Mouse (Mus musculus) T-helper 1 cell (primary cell): ENCODE results near the gene Pla2g1b.

Source experiments
- in situ Hi-C: fragments of 300-600 bp; cut with MboI, MseI; formaldehyde crosslinking; loops from one replicate; pipeline ENCODE4 v1.15.1; 2025; ENCODE audit warnings: high pct_unique_total_duplicates

Gene Pla2g1b

DNA sequence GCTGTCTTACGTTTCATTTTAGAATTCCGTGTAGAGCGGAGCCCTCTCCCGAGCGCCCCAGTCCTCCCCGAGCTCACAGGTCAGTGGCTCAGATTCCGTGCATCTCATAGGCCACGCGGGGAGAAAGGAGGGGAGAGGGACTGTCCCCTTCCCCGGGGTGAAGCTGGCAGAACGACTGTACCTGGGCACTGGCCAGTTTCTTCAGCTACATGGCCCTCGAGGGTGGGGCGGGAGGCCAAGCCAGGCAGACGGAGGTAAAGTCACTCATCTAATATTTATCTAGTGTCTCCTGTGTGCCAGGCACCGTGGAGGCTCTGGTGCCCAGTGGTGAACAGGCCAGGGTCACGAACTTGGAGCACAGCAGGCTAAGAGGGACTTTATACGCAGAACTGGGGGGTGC, 19.0 kb upstream of the Pla2g1b start:
- in situ Hi-C loops = loop anchor here (5.0 kb wide), 1 partner anchor 80 kb away; no protein-coding TSS in a partner anchor

DNA sequence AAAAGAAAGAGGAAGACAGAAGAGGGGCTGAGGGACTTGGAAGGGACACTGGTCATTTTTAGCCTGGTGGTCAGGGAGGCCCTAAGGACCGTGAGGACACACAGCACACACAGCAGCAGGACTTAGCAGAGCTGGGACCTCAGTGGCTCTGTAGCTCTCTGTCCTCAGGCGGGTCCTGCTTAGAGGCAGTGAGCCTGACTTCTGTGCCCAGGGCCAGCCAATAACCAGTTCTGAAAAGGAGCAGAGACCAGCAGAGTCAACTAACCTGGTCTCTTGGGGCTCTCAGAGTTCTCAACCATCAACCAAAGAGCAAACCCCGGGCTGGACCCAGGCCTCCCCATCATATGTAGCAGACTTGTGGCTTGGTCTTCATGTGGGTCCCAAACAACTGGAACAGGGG, 16.8 kb upstream of the Pla2g1b start:
- in situ Hi-C loops = loop anchor here (5.0 kb wide), 1 partner anchor 82 kb away; no protein-coding TSS in a partner anchor

DNA sequence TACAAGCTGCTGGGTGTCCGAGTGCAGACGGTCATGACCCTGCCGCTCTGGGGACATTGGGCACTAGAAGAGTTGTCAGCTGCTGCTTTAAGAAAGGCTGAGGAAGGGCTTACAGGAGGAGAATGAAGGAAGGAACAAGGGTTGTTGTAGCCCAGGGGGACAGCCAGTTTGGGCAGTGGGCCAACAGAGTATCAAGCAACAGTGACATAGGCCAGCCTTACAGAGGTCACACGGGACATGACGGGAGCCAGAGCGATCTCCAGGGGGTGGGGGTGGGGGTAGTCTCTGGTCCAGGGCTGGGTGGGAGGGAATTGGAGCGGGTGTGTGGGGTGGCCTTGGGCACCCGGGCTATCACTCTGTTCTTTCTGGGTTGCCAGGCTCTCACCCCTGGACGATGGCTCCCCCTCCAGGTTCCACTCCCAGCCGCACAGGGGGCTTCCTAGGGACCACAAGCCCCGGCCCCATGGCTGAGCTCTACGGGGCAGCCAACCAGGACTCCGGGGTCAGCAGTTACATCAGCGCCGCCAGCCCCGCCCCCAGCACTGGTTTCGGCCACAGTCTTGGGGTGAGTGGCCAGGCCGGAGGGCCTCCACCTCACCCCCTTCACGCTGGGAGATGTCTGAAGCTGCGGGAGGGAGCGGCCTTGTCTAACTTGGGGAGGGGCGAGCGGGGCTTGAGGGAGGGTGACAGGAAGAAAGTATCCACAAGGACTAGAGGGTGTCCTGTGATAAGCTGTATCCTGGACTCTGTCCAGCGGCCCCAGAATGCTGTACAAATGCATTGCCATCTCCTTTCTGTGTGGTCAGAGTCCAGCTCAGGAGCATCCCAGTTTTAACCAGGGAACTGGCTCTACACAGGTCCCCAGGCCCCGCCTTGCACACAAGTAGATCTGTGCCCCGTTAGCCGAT, 15.4 kb upstream of the Pla2g1b start:
- in situ Hi-C loops = no loop called here

DNA sequence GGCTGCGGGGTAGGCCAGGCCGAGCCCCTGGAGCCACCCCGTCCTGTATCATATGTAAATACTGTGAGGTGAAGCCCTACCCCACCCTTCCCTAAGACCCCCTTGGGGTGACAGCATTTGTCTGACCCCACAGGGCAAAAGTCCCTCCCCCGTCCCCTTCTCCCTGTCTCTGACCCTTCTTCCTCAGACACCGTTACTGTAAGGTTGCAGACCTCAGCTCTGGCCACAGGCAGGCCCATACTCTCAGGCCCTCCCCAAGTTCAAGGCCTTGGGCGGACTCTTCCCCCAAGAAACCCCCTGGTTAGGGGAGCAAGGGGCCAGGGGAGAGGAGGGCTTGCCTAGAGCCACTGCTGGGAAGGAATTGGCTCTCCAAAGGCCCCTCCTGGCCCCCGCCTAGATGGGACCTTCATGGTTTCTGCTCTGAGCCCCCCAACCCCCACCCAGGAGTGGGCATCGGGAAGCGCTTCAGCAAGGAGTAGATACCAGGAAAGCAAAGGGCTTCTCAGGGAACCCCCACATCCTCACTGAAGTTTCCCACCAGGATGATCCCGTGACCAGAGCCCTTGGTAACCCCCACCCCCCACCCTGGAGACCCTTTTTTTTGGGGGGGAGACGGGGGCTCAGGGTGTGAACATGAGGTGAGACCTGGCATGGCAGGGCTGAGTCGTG, 11.5 kb upstream of the Pla2g1b start:
- in situ Hi-C loops = no loop called here

DNA sequence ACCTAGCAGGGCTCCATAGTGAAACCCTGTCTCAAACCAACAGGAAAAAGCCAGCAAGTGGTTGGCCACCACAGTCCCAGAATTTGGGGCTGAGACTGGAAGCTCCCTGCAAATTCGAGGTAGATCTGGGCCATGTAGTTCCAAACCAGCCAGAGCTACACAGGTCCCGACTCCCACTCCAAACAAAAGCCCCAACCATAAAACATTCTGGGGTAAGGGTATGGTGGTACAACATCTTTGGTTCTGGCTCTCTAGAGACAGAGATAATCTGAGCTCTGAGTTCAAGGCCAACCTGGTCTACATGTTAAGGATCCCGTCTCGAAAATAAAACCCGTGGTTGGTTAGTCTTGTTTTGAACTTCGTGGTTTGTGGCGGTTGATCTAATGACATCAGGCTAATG, 10.2 kb upstream of the Pla2g1b start:
- in situ Hi-C loops = no loop called here

DNA sequence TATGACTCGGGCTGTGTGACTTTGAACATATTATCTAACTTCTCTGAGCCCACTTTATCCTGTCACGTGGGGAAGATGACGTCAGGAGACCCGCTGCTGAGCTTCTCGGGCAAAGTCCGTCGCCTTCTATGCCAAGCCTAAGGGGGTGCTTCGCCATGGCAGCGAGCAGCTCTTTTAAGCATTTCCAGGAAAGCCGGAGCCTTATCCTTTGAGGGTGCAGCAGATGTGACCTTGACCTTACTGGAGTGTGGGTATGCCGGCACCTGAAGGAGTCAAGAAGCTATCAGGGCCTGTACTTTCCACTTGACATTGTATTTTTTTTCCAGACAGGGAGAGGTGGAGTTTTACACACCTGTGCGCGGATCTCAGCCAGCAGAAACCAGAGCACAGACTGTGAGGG, 7.1 kb upstream of the Pla2g1b start:
- in situ Hi-C loops = no loop called here

DNA sequence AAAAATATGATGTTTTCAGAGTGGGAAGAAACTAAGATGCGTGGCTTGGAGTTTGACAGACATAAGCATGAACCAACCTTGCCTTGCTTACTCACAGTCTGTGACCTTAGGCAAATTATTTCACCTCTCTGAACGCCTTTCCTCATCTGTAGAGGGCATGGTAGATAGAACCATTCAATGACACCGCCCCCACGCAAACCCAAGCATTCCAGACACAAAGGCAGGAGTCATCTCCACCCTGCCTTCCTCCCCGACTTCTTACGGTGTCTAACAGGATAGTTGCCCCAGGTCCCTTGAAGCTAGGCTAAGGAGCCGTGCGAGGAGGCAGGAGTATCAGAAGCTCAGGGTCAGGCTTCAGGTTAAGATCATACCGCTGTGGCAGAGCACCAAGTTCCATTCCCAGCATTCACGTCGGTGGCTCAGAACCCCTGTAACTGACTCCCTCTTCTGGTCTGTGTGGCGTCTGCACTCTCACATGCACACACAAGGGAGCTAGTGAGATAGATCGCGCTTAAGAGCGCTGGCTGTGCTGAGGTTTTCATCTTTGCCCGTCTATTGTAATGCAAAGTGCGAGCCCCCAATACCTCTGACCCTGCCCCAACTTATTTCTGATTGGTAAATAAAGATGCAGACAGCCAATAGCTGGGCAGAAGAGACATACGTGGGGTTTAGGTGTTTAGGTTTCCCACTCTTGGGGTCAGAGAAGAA, 1.5 kb upstream of the Pla2g1b start:
- in situ Hi-C loops = no loop called here

DNA sequence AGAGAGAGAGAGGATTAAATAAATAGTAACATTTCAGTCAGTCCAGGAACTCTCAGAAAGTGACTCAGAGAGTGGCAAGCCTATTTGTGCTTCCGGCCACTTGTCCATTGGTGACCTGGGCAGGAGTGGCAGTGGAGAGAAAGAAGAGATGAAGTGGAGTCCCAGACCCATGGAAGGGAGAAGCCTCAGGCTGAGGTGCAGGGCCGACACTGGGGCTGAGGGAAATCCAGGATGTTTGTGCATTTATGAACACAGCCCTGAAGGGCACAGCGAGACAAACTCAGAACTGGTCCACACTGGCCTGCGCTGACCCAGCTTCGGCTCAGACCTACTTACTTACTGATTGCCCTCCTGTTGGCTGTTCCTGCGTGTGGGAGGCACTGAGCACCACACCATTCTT, 3.7 kb downstream of the Pla2g1b start:
- in situ Hi-C loops = no loop called here

DNA sequence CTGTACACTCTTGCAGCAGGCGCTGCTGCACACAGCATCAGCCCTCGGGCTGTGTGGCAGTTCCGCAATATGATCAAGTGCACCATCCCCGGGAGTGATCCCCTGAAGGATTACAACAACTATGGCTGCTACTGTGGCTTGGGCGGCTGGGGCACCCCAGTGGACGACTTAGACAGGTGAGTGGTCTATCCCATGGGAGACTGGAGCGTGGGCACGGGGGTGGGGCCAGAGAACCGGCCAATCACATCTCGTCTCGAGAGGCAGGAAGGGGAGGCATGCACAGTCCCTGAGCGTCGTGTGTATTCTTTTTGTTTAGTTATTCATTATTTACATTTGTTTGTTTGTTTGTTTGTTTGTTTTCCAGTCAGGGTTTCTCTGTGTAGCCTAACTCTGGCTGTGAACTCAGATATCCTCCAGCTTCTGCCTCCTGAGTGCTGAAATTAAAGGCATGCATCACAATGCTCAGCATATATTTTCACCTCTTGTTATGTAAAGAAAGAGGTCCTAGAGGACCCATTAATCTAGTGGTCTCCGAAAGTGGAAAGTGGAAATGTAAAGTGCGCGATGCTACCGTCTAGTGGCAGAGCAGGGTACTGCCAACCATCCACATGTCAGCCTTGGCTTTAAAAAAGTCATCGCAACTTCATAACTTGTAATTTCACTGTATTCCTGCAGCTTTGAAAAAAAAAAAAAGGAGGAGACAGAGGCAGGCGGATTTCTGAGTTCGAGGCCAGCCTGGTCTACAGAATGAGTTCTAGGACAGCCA, 4.9 kb downstream of the Pla2g1b start:
- in situ Hi-C loops = no loop called here

DNA sequence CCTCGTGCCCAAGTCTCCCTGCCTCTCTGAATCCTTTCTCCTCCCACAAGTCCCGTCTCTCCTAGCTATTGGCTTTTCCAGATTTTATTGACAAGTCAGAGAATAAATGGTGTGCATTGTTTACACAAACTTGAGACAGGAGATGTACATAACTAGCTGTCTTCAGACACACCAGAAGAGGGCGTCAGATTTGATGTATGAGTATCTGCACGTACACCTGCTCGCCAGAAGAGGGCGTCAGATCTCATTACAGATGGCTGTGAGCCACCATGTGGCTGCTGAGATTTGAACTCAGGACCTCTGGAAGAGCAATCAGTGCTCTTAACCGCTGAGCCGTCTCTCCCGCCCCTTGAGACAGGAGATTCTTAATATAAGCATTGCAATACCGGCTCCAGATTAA, 7.1 kb downstream of the Pla2g1b start:
- in situ Hi-C loops = no loop called here

DNA sequence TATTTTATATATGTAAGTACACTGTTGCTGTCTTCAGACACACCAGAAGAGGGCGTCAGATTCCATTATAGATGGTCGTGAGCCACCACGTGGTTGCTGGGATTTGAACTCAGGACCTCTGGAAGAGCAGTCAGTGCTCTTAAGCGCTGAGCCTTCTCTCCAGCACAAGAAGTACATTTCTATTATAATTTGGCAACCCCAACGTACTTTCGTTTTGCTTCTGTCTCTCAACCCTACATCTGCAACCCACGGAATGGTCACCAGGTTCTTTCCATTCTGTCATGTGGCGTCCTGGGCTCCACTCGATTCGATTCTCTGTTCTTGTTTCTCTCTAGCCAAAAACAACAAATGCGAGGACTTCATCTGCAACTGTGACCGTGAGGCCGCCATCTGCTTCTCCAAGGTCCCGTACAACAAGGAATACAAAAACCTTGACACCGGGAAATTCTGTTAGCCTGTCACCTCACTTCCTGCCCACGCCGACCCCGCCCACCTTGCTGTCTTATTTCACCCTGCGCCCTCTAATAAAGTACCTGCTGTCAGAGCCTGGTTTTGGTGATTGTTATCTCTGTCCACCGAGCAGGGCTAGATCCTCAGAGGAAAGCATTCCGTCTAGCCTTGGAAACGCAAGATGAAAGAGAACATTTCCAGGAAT, 8.2 kb downstream of the Pla2g1b start:
- in situ Hi-C loops = no loop called here

DNA sequence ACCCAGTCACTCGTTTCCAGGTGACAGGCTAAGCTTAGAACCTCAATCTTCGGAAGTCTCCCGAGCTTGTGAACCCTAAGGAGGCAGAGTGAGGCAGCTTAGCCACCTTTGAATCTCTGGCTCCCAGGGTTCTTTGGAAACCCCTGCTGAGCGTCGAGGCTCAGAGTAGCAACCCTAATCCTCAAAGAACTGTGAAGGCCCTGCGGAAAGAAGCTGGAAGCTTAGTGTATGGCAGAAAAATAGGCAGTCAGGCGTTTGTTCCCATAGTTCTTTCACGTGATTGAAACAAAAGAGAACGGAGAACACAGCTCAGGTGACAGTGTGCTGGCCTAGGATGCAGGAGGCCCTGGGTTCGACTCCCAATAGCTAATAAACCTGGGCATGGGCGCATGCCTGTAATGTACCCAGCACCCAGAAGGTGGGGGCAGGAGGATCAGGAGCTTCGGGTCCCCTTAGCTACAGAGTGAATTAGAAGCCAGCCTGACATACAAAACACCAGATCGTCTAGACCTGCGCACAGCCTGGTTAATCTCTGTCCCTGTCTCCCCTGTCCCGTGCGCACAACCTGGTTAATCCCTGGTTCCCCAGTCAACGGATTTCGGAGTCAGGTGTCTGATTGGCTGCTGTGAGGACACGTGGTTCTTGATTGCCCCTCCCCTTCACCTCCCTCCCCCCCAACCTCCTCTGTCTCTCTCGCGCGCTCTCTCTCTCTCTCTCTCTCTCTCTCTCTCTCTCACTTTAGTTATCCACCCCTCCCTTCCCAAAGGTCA, 9.5 kb downstream of the Pla2g1b start:
- in situ Hi-C loops = no loop called here

DNA sequence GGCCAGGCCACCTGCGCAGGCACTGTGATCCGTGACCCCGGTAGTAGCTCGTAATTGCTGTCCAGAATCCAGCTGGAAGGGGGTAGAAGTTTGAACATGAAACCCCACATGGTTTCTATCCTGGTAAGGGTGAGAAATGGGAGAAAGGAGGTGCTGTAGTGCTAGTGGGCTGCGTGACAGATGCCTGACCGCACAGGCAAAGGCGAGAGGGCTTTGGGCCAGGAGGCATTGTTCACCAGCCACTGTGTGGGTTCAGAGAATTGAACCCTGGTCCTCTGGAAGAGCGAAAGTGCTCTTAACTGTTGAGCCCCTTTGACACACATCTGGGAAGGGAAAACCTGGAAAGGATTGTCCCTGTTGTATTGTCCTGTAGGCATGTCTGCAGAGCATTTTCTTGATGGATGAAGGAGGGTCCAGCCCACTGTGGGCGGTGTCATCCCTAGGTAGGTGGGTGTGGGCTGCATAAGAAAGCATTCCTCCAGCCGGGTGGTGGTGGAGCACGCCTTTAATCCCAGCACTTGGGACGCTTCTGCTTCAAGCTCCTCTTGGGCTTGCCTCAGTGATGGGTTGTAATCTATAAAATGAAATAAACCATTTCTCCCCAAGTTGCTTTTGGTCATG, 10.2 kb downstream of the Pla2g1b start:
- in situ Hi-C loops = no loop called here

DNA sequence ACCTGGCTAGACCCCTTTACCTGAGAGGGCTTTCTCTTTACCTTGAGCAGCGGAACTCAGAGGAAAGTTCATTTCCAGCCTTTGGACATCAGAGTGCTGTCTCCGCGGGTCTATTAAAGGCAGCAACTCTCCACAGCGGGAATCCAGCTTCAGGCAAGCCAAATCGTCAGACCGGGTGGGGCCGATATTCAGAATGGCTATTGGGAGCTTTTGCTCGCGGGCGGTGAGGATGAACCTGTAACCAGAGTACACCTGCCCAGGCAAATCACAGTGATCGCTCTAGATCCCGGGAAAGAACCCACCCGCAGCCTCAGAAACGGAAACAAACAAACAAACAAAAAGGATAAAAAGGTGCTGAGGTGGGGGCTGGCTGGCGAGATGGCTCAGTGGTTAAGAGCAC, 13.5 kb downstream of the Pla2g1b start:
- in situ Hi-C loops = no loop called here

DNA sequence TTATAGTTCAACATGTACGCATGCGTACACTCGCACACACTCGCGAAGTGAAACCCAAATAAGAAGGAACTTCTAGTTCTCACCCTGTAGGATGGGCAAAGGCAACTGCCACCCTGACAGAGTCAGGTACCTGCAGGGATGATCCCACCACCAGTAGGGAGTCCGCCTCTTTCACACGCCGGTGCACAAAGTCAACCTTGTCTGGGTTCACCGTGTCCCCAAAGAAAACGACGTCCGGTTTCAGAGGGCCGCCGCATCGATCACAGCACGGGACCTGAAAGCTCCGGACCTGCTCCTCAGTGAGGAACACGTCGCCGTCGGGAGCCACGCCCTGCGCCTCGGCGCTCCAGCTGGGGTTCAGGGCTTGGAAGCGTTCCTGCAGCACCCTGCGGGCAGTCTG, 14.0 kb downstream of the Pla2g1b start:
- in situ Hi-C loops = no loop called here

DNA sequence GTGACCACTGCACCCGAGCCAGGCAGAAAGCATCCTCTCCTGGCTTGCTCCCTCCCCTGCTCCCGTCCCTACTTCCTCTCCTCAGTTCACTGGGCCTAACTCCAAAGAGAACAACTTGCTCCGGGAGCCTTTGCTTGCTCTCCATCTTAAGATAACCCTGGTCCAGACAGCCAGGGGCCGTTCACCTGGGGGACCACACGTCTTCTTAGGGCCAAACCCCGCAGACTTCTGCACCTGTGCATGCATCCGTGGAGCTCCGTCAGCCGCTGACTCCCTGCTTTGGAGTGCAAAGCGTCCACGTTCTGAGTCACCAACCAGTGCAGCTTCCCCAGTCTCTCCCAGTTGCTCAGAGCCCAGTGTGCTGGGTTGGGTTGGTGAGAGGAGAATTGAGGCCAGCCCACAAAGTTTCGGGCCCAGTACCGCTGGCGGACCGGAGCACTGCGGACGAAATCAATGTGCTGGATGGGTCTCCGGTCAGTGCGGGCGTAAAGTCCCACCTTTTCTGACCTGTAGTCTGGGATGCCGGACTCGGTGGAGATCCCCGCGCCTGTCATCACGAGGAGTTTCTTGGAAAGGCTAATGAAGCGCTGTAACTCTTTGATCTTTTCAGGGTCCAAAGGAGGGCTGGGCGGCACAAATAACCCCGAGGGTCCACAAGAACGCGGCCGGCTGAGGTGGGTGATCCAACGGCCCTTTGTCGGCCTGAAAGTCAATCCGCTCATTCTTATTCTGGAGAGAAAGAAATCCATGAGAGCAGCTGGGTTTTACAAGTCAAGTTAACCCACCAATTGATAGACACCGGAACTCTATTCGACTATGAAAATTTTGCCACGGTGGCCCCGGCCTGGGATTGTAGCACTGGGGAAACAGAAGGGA, 16.6 kb downstream of the Pla2g1b start:
- in situ Hi-C loops = no loop called here

DNA sequence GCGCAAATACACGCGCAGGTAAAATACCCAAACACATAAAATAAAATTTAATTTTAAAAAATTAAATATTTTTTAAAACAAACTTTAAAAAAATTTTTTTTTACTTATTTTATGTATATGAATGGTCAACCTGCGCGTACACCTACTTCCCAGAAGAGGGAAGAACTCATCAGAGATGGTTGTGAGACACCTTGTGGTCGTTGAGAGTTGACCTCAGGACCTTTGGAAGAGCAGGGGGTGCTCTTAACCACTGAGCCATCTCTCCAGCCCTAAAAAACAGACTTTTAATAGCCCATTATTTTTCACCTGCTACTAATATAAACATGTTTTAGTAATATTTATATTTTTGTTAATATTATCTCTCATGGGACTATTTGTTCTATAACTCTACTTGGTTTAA, 17.3 kb downstream of the Pla2g1b start:
- in situ Hi-C loops = no loop called here

DNA sequence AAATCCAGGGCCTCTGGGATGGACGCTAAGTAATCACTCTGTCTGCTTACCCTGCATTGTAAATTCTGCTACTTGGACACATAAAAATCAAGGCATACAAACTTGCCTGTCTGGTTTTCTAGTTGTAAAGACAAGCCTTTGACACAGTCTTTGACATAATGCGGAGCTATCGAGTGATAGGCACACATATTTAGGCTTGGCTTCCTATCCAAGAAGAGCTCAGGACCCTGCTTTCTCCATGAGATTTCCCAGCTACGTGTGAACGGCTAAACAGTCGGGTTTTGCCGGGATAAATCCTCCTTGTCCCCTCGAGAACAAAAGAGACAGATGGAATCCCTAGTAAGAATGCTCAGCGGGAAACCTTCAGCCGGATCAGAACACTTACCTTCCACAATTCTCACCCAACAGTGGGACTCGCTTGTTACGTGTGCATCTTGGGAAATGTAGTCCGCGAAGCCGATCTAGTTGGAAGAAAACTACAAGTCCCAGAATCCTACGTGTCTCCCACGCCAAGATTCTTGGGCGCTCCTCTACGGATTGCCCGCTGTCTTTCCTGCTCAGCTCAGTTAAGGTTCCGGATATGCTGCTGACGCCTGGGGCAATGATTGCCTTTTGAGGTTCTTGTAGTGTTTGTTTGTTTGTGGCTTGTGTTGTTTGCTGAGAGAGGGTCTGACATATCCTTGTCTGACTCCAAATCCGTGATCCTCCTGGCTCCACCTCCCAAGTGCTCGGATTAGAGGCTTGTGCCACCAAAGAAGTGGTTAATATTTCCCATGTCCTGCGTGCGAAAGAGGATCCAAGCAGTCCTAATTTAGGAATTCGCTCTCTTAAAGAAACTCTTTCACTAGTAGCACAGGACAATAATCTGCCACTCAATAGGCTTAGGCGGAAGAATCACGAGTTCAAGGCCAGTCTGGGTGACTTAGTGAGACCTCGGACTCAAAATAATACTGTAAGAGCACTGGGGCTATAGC, 18.2 kb downstream of the Pla2g1b start, which contains the start of gene Sirt4:
Gene Sirt4 (minus strand): TSS at position 779 of the 974 bp plus-strand sequence.
- in situ Hi-C loops = no loop called here
